Mouse (Mus musculus) cerebellum, adult (tissue): ENCODE results near the gene Slc50a1.

Source experiments
- ATAC-seq: cut with Nextera tagmentation; 2 replicates; pipeline ENCODE4 v1.9.2; 2017; ENCODE audit warnings: mild to moderate bottlenecking, moderate library complexity, mixed read lengths; ENCODE audit not compliant: insufficient number of reproducible peaks, low FRiP score, low TSS enrichment

Gene Slc50a1

GRCm38 (mm10) chr3:89236516-89236915 lies 33.9 kb downstream of the Slc50a1 start:
- ATAC-seq, result no peak

GRCm38 (mm10) chr3:89233562-89234110 lies 36.7 kb downstream of the Slc50a1 start:
- no peak for ATAC-seq

- ATAC-seq, result no peak
Observed at GRCm38 (mm10) chr3:89232614-89233013, 37.8 kb downstream of the Slc50a1 start.

- ATAC-seq, result no peak
Observed at GRCm38 (mm10) chr3:89231772-89232275, 38.5 kb downstream of the Slc50a1 start.

GRCm38 (mm10) chr3:89231345-89231744 lies 39.0 kb downstream of the Slc50a1 start:
- ATAC-seq, result no peak

GRCm38 (mm10) chr3:89230561-89230960 lies 39.8 kb downstream of the Slc50a1 start:
- no peak for ATAC-seq

- no peak for ATAC-seq
Observed at GRCm38 (mm10) chr3:89229276-89229675, 41.1 kb downstream of the Slc50a1 start.

- no peak for ATAC-seq
Observed at GRCm38 (mm10) chr3:89228836-89229235, 41.5 kb downstream of the Slc50a1 start, which contains the start of gene Muc1. Gene Muc1 (plus strand): TSS chr3:89229057.

GRCm38 (mm10) chr3:89228180-89228549 lies 42.2 kb downstream of the Slc50a1 start:
- peak; percentile 69 for ATAC-seq

- ATAC-seq, result no peak
Observed at GRCm38 (mm10) chr3:89227307-89228179, 42.8 kb downstream of the Slc50a1 start.

- no peak for ATAC-seq
Observed at GRCm38 (mm10) chr3:89226900-89227299, 43.5 kb downstream of the Slc50a1 start, which contains the start of gene Mtx1. Gene Mtx1 (minus strand): TSS chr3:89227088.

- ATAC-seq, result no peak
Observed at GRCm38 (mm10) chr3:89226361-89226760, 44.0 kb downstream of the Slc50a1 start.

- ATAC-seq, result no peak
Observed at GRCm38 (mm10) chr3:89225918-89226317, 44.5 kb downstream of the Slc50a1 start.

- ATAC-seq, result no peak
Observed at GRCm38 (mm10) chr3:89225321-89225815, 45.0 kb downstream of the Slc50a1 start.

GRCm38 (mm10) chr3:89224796-89225195 lies 45.6 kb downstream of the Slc50a1 start:
- no peak for ATAC-seq

- no peak for ATAC-seq
Observed at GRCm38 (mm10) chr3:89221167-89221566, 49.2 kb downstream of the Slc50a1 start.

- ATAC-seq, result no peak
Observed at GRCm38 (mm10) chr3:89219546-89219945, 50.8 kb downstream of the Slc50a1 start.

- ATAC-seq, result no peak
Observed at GRCm38 (mm10) chr3:89218271-89218670, 52.1 kb downstream of the Slc50a1 start.
